Mouse (Mus musculus) lung, adult 2 months (tissue): Measurements from ENCODE around the gene Appl1.

Experiments
- CTCF ChIP-seq: fragments of 200-500 bp; IDR thresholded peaks from 2 replicates; pipeline ENCODE4 v1.5.1; 2011; ENCODE audit warnings: mild to moderate bottlenecking, low read length, control low read depth; ENCODE audit not compliant: insufficient read depth
- POLR2A ChIP-seq: fragments of 200-500 bp; IDR thresholded peaks from 2 replicates; pipeline ENCODE4 v1.6.1; 2011; ENCODE audit warnings: low read depth, mild to moderate bottlenecking, control low read depth, low read length, borderline replicate concordance; ENCODE audit errors: extremely low read depth

DNA sequence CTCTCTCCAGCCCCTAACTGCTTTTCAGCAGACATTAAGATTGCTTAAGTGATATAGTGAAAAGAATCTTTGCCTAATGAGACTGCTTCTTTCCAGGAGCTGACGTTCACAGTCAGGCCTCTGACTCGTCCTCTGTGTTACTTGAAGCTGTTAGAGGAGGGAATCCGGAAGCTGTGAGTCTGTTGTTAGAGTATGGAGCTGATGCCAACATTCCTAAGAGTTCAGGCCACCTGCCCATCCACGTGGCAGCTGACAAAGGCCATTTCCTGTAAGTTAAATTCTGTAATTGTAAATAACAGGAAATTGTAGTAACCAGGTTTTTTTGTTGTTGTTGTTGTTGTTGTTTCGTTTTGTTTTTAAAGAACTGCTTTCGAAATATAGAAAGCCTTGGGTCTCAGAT is 59.8 kb downstream of the Appl1 start:
- no peak for TF ChIP-seq CTCF
- TF ChIP-seq POLR2A: no peak
